Mouse (Mus musculus) layer of hippocampus, postnatal 10 days (tissue): ENCODE data around the gene Ccdc38. TPM values are rescaled to one million over a fixed set of nuclear protein-coding genes. Genes with fewer than 3 reads are reported as not detected.

Experiments
- DNase-seq, 2 experiments: peaks; one replicate each; pipeline ENCODE4 v3.0.0; 2021; ENCODE audit warnings: low spot score in 2 of 2
- long read RNA-seq: library from polyadenylated mRNA; stranded (forward); transcript quantifications from one replicate; pipeline ENCODE4 v2.0.0, GENCODE M21; 2023
- total RNA-seq, 2 experiments: library from RNA; stranded (reverse); gene quantifications; 2 replicates each; pipeline ENCODE4 v1.2.3; 2021

Gene Ccdc38
- not detected for total RNA-seq
- long read RNA-seq: 0 reads

- no peak for DNase-seq
These were observed at the start of gene Ccdc38 for GRCm38 (mm10) chr10:93540431-93541210. TSS of gene Ccdc38 (plus strand) at chr10:93540632.

GRCm38 (mm10) chr10:93500864-93501263, 39.6 kb upstream of the Ccdc38 start:
- no peak for DNase-seq

DNA sequence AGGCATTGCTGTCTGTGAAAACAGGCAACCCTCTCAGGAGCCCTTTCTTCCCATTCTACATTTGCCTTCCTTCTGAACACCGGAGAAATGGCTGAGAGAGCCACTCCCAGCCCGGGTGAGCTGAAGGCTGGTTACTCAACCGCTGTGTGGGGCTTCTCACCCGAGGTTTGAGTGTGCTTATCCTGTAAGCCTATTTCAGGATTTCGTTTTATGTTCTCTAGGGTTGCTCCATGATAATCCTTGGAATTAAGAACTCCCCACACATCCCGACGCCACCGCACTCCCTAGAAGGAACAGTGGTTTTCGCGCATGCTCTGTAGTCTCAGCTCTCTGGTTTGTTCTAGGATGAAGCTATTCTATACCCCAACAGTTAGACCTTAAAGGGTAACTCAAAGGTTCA, 39.1 kb upstream of the Ccdc38 start:
- DNase-seq: no peak

DNA sequence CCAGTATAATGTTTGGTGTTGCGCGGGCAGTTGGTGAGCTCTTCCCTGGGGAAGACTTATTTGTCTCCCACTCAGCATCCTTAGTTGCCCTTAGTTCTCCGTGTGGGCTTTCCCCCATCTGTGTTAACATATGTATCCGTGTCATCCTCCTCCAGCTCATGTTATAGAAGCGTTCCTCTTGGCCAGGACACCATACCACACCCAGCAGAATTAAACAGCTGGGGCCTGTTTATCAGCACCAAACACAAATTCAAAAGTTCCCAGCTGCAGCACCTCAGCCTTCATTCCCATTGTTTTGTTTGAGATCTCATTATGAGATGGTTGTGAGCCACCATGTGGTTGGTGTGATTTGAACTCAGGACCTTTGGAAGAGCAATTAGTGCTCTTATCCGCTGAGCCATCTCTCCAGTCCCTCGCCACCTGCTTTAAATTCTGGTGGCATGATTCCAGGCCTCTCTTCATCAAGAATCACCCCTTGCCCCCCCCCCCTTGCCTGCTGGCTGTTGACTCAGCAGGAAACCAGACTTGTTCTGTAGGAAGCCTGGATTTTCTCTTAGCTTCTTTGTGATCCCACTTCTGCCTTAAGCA, 32.0 kb upstream of the Ccdc38 start:
- DNase-seq: no peak

DNA sequence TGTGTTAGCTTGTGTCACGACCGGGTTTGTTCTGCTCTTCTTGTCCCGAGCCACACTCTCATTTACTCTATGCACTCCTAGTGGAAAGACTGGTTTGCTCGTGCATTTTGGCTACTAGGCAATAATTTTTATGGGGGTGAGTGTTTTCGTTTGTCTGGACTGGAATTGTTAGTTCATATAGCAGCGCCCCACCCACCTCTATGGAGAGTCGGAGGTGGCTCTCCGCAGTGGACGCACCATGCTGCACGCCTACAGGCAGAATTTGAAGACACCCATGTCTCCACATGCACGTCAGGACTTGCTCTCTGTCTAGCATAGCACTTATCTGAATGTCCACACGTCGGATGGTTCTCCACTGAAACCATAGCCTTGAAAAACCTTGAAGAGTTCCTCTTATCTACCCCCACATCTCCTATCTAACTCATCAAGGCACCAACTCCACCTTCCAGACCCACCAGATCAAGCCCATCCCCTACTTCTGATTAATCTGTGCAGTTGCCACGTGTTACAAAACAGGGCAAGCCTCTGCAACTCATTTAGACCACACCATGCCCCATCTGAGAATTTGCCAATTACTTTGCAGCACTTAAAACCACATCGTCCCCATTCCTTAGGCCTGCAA, 30.8 kb upstream of the Ccdc38 start:
- no peak for DNase-seq

- no peak for DNase-seq
These were observed 25.0 kb upstream of the Ccdc38 start for GRCm38 (mm10) chr10:93515419-93515818.

DNA sequence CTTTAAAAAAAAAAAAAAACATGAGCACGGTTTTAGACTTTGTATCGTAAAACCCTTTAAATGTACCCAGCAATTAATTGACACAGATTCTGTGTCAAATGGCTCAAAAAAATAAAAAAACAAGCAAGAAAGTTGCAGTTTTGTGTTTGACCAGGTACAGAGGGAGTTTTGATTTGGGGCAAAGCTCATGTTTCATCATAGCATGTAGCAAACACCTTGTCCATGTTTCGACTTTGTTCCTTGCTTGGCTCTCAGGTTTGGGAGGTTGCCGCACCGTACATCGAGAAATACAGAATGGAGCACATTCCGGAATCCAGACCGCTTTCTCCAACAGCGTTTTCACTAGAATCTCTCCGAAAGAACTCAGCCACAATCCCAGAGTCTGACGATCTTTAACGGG, 24.5 kb upstream of the Ccdc38 start:
- DNase-seq: no peak

- DNase-seq: no peak
These were observed 22.7 kb upstream of the Ccdc38 start for GRCm38 (mm10) chr10:93517754-93518153.

GRCm38 (mm10) chr10:93518186-93518585, 22.2 kb upstream of the Ccdc38 start:
- DNase-seq: no peak

DNA sequence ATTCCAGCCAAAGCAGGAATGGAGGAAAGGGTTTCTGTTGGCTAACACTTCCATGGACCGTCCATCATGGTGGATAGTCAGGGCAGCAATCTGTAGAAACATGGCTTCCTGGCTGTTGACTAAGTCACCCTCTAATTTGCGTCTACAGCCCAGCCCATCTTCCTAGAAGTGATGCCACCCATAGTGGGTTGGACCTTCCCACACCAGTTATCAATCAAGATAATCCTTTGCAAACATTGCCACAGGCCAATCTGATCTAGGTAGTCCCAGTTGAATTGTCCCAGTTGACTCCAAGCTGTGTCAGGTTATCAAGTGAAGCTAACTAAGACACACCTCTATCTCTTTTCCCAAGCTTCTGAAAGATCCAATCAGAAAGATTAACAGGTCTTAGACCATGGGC, 21.8 kb upstream of the Ccdc38 start:
- DNase-seq: no peak

DNA sequence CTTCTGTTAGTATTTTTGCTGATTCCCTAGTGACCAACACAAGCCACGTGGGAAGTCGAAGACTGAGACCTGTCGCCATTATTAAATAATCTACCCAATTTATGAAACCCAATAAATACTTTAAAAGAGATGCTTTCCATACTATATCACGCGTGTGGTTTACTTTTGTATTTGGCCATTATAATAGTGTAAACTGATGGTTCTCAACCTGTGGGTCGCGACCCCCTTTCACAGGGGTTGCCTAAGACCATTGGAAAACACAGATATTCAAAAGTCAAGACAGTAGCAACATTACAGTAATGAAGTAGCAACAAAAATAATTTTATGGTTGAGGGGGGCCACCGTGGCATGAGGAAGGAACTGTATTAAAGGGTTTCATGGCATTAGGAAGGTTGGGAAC, 21.3 kb upstream of the Ccdc38 start:
- no peak for DNase-seq

- no peak for DNase-seq
These were observed 20.7 kb upstream of the Ccdc38 start for GRCm38 (mm10) chr10:93519756-93520155.

GRCm38 (mm10) chr10:93520994-93521393, 19.4 kb upstream of the Ccdc38 start:
- no peak for DNase-seq

- DNase-seq: no peak
These were observed 15.1 kb upstream of the Ccdc38 start for GRCm38 (mm10) chr10:93525329-93525728.

DNA sequence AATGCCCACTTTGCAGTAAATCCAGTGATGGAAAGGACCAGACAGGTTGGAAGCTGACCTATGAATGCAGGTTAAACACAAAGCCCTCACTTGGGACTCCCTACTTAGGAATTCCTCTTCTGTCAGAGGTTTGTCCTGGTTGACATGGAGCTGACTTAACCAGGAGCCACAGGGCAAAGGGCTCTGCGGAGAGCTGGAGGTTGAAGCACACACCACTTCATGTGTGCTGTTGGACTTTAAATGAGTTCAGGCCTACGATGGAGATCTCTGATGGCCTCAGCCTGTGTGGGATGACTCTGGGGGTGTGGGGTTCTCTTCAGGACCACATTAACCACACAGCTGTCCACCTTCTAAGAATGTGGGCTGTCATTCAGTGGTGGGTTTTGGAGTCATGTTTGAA, 2.1 kb upstream of the Ccdc38 start:
- DNase-seq: no peak

- no peak for DNase-seq
These were observed 1.6 kb upstream of the Ccdc38 start for GRCm38 (mm10) chr10:93538818-93539217.

DNA sequence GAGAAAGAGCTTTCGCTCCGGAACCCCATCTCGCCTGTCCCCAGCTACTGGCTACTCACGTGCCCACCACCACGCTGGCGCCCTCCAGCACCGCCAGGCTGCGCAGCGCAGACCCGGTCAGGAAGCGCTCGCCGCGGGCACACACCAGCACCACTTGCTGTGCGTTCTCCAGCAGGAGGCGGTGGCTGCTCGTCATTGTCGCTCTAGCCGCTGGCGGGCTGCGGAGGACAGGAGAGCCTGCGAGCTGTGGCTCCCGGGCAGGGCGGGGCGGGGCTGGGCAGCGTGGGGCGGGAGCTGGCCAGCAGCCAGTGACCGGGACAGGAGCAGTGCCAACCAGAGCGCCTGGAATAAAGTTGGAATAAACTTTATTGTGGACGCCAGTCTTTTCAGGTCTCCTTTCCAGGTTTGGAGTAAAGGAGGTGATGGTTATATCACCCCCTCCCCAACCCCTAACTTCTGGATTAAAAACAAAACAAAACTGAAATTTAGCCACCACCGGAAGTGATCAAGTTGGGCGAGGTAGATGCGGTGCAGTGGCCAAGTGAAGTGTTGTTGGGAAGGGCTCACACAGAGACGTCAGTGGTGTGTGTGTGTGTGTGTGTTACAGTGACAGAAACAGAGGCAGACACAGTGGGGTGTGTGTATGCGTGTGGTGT, 529 bp upstream of the Ccdc38 start, which contains the start of gene Amdhd1:
TSS of gene Amdhd1 (minus strand) at position 259 of the 656 bp plus-strand sequence.
- DNase-seq: peak; percentile 69 to 74

DNA sequence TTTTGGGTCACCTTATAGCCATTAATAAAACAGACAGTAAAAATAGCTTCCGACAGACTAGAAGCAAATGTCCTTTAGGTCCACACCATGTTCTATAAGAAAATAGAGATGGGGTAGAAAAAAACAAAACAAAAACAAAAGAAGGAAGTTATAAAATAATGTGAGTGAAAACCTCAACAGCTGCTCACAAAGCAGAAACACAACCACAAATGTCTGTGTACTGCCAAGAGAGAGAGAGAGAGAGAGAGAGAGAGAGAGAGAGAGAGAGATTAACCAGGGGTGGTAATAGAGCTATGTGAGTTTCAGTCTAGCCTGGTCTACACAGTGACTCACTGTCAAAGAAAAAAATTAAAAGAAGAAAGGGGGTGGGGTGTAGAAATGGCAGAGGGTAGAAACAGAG, 1.2 kb downstream of the Ccdc38 start:
- DNase-seq: no peak

GRCm38 (mm10) chr10:93542356-93542755, 1.9 kb downstream of the Ccdc38 start:
- DNase-seq: no peak

GRCm38 (mm10) chr10:93543176-93543575, 2.7 kb downstream of the Ccdc38 start:
- no peak for DNase-seq

- no peak for DNase-seq
These were observed 3.7 kb downstream of the Ccdc38 start for GRCm38 (mm10) chr10:93544172-93544571.

DNA sequence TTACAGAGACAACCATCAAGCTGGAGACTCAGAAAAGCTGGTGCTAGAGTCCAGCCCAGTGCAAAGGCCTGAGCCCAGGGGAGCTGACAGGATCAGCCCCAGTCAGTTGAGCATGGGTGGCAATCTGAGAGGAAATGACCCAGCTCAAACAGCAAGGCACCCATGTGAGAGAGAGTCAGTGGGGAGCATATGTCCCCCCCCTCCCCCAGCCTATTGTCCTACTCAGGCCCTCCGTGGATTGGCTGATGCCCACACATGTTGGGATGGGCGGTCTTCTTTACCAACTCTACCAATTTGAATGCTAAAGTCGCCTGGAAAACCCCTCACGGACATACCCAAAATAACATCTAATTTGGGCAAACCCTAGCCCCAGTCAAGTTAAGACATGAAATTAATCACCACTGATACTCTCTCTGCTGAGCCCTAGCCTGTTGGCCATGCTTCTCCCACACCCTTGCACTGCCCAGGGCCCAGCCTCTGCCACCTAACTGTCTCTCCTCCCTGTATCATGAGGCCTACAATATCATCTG, 7.4 kb downstream of the Ccdc38 start:
- no peak for DNase-seq
